Mouse (Mus musculus): Measurements from ENCODE around the gene 4922502D21Rik.

GRCm38 (mm10) chr6:129337751-129338150 lies 6.2 kb upstream of the 4922502D21Rik start:
- no peak for TF ChIP-seq CTCF (IDR thresholded peaks at IDR 0.05; ENCODE audit: low read depth, low read length)
- TF ChIP-seq EP300 (IDR thresholded peaks at IDR 0.05; ENCODE audit: insufficient read depth, low read depth, low read length) = no peak
- TF ChIP-seq POLR2A (IDR thresholded peaks at IDR 0.05; ENCODE audit: insufficient read depth, low read length) = no peak

Measured in ES-Bruce4 (cell line).